Mouse (Mus musculus) liver (tissue): Measurements from ENCODE around the gene Glipr2.

Source experiments
- DNase-seq: peaks from one replicate; pipeline ENCODE4 v3.0.0-alpha.2; 2020; ENCODE audit warnings: mixed read lengths

Glipr2 gene

DNA sequence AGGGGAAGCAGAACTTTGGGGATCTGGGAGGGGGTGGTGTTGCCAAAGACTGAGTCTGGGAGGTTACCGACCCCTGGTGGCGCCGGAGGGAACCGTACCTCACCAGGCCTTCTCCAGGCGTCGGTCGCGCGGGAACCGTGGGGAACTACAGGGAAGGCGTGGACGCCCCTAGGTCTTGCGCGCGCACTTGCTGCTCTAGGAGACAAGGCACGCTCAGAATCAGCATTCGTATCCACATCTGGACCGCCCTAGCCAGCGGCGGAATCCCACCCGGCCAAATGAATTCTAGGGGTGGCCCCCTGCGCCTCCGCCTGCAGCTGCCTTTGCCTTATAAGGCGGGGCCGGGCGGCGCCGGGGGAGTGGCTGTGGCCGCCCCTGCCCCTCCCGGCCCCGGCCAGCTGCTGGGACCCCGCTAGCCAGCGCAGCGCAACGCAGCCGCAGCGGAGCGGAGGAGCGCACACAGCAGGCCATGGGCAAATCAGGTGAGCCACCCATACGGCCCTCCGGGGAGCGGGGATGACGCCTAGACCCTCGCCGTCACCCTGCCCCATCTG lies at the start of gene Glipr2:
Gene Glipr2, plus strand, starts transcription at position 110 of the 554 bp plus-strand sequence.
- DNase-seq, result peak; percentile 86

- no peak for DNase-seq
Observed at GRCm38 (mm10) chr4:43918221-43918620, 39.0 kb upstream of the Glipr2 start.

GRCm38 (mm10) chr4:43920602-43921001 lies 36.6 kb upstream of the Glipr2 start:
- DNase-seq, result no peak

DNA sequence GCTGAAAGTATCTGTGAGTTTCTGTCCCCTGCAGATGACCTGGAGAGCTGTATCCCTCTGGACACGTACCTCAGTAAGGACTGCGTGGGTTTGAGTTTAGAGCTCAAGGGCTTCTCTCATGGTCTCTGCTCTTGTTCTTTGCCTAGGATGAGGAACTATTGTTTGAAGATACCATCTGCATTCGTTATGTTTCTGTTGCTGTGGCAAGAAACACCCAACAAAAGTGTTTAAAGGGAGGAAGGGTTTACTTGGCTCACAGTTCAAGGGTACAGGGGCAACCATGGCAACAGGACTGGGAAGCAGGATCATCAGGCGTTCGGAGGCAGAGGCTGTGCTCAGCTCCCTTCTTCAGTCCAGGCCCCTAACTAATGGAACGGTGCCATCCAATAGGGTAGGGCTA lies 32.1 kb upstream of the Glipr2 start:
- DNase-seq, result no peak

GRCm38 (mm10) chr4:43925779-43926178 lies 31.4 kb upstream of the Glipr2 start:
- DNase-seq, result peak; percentile 86

DNA sequence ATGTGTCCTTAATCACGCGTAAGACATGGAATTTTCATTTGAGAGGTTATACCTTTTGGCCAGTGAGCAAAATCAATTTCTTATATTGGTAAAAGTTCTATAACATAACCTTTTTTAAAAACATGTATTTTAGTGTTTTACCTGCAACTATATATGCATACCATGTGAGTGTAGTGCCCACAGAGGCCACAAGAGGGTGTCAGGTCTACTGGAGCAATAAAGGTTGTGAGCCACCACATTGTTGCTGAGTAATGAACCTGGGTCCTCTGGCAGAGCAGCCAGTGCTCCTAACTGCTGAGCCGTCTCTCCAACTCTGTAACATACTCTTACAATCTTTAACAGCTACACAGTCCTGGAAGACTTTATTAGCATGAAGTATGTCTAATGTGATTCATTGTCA lies 29.4 kb upstream of the Glipr2 start:
- DNase-seq, result peak; percentile 67

GRCm38 (mm10) chr4:43931877-43932276 lies 25.3 kb upstream of the Glipr2 start:
- DNase-seq, result no peak

DNA sequence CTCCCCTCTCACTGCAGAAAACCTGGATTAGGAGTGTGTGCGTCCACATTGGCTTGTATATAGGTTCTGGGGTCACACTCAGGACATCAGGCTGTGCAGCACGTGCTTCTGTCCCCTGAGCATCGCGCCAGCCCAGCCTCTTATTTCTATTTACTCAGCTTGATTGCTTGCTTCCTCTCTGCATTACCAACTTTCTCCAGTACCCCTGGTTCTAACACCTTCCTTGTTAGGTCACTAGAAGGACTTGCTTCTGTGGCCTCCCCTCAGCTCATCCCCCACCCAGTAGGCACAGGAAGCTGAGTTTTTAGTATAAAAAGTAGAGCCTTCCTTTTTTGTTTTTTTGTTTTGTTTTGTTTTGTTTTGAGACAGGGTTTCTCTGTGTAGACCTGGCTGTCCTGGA lies 21.0 kb upstream of the Glipr2 start:
- no peak for DNase-seq

DNA sequence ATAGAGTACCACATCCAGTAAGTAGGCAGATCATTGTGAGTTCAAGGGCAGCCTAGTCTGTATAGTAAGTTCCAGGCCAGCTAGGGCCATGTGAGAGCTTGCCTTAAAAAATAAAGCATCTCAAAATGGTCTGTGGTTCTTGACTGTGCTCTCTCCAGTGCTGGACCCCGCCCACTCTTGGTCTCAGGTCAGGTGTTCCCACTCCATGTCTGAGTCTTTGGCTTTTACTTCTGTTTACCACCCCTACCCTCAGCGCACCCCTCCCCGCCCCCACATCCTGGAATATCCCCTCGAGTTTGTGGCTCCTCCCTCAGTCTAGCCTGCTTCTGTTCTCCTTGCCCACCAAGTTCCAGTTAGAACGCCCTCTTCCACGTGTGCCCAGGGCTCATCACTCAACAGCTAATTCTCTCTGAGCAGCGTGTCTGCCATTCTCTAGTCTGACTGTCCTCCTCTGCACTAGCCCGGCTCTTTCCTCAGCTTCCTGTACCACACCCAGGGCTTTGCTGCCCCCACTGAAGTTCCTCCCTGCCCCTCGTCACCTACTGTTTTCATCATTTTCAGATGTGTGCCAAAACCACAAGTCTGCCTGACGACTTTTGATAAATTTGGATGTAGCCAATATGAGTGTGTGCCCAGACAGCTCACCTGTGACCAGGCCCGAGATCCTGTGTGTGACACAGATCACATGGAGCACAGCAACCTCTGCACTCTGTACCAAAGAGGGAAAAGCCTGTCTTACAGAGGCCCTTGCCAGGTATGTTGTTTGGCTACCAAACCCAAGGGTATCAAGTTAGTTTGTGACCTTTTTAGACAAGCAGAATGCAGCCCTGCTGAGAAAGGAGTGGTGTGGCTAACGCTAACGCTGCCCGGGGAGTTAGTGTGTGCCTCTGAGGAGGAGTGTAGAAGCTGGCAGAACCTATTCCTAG lies 20.2 kb upstream of the Glipr2 start:
- peak; percentile 20 for DNase-seq

GRCm38 (mm10) chr4:43941315-43941714 lies 15.9 kb upstream of the Glipr2 start:
- DNase-seq, result no peak

DNA sequence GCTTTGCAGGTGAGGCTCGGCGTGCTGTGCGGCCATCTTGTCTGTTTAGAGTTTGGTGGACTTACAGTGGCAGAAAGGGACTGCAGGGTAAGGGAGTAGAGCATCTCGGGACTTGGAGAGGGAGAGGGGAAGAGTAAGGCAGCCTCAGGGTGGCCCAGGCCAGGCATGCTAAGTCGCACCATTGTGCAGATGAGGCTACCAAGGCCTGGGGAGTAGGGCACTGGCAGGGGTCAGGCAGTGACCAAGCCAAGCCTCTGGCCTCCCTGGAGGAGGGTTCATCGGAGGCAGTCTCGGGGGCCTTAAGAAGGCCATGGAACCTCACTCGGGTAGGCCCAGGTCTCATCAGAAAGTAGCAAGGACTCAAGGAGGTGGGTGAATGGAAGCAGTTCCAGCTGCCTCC lies 14.8 kb upstream of the Glipr2 start:
- DNase-seq, result no peak

DNA sequence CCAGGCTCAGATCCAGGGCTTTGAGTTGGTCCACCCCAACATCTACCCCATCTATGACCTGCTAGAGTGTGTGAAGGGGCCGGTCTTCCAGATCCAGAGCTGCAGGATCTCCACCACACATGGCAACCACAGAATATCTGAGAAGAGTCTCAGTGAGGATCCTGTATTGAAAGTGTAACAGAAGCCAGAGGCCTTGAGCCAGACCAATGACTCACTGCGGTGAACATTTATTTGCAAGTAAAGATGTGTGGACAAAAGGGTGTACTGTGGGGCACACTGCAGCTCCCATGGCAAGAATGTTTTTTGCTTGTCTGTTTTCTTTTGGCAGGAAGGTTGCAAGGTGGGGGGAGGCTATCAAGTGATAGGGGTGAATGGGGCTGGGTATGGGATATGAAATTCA lies 9.6 kb upstream of the Glipr2 start:
- DNase-seq, result no peak

- DNase-seq, result peak; percentile 70
Observed at GRCm38 (mm10) chr4:43957846-43958461, 753 bp downstream of the Glipr2 start.

DNA sequence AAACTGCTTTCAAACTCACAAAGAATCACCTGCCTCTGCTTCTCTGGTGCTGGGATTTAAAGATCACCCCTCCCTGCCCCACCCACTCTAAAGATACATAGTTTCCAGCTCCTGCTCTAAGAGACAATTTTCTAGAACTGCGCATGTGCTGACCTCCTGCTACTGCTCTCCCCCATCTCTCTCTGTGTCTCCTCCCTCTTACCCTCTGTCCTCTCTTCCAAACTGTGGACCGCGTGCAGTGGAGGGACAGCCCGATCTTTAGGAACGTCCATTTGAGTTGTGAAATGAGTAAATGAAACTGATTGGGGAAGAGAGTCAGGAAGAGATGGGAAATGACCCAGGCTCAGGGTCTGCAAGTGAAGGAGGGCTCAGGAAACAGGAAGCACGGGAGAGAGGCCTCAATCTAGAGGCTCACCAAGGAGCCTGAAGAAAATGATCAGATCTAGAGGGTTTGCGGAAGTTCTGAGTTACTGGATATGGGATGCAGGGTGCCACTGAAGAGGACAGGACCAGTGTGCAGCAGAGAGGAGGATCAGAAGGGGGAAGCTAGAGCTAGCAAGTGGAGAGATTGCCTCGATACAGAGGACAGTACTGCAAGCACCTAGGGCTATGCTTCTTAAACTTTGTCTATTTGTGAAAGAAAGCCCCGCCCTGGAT lies 2.5 kb downstream of the Glipr2 start:
- DNase-seq, result peak; percentile 44

DNA sequence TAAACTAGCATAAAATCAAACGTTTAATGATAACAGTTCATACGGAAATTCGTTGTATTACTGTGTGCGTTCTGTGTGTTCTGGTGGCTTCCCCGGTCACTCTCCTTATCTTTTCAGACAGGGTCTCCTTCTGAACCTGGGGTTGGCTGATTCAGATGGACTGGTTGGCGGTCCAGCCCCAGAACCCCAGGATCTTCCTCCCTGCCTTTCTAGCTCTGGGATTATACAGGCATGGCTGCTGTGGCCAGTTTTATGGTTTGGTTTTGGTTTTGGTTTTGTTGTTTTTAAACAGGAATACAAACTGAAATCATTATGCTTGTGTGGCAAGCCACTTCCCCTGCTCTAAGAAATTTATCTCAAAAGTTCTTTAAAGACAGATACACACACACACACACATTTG lies 3.0 kb downstream of the Glipr2 start:
- peak; percentile 67 for DNase-seq

DNA sequence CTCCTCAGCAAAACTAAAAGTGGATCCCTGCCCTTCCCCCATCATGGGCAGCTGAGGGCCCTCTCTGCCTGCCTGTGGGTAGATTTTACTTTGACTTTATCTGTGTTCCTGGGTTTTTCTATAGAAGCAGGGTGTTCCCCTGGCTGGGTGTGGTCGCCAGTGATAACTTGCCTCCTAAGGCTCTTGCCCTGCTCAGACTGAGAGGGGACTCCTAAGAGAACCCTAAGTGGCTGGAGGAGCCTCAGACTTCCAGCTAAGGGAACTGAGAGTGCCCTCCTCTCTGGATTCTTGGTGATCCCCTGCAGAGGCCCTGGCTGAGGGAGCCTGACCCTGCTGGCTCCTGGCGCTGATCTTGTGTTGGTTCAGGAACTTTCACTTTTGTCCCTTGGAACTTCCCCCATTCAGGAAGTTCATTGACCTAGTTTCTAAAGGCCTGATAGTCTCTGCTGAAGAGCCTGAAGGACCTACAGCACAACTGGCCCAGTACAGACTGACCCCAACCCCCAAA lies 7.2 kb downstream of the Glipr2 start:
- DNase-seq, result peak; percentile 84

DNA sequence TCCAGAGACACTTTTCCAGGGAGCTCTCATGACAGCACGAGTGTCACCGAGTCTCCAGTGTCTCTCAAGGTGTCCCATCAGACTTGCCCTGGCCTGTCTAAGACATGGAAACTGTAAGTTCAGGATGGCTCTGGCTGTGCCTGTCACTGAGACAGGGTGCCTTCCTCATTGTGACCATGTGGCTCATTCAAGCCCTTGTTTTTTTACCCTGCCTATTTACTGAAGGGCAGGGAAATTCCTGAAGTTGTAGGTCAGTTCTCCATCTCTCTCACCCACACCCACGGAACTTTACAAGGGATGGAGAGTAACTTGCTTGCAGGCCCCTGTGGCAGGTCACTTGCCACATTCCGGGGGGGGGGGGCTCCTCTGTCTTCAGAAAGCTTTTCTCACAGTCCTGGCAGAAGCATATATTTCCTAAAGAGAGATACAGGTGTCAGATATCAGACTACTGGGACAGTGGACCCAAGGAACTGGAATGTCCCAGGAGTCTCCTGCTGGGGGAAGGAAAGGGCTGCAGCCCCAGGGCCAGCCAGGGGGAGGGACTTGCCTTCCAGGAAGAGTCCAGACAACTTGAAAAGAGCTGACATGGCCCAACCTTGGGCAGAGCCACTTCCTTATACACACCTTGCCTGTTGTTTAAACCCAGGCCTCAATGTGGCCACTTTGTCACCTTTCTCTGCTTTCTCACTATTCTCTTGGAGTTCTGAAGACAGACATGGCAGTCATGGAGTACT lies 7.9 kb downstream of the Glipr2 start:
- DNase-seq, result peak; percentile 28

DNA sequence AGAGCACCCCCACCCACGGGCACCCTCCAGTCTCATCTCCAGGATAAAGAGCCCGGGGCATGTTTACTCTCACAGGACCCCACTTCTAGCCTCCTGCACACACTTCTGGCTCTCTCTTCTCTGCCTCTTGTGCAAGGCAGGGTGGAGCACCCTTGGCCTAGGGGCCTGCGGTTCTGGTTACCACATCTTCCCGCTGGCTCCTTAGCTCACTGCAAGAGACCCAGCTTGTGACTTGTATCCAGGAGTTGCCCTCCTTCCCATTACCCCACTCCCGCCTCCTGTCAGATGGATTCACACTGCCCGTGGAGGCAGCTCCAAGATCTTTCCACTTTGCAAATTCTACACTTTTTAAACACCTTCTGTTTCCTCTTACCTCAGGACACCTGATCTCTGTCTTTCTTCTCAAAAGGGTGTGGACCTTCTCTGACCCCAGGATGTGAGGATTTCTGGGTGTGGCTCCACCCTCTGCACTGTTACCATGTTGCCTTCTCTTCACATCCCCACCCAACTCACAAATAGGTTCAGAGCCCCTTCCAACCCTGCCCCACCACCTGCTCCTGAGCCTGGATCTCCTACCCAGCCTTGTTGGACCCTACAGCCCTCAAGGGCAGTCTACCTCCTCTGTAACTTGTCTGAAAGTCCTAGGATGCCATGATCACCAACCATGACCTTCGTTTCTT lies 8.8 kb downstream of the Glipr2 start:
- DNase-seq, result peak; percentile 41

- no peak for DNase-seq
Observed at GRCm38 (mm10) chr4:43968650-43969049, 11.4 kb downstream of the Glipr2 start.

DNA sequence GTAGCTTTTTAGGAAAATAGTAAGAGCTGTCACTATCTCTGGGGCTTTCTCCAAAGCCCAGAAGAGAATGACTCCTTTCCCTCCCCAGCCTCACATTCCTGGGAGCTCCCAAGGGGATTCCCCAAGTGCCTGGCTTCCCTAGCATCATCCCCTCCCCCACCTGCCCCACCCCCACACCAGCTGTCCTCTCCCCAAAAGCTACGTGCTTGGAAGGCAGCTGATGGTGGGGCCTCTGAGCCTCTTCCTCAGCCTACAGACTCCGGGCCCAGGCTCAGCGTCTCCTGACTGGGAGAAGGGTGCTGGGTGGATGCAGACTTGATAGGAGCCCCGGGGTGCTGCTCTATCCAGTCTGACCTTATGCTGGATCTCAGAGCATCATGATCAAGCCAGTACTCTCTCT lies 12.2 kb downstream of the Glipr2 start:
- peak; percentile 41 for DNase-seq

DNA sequence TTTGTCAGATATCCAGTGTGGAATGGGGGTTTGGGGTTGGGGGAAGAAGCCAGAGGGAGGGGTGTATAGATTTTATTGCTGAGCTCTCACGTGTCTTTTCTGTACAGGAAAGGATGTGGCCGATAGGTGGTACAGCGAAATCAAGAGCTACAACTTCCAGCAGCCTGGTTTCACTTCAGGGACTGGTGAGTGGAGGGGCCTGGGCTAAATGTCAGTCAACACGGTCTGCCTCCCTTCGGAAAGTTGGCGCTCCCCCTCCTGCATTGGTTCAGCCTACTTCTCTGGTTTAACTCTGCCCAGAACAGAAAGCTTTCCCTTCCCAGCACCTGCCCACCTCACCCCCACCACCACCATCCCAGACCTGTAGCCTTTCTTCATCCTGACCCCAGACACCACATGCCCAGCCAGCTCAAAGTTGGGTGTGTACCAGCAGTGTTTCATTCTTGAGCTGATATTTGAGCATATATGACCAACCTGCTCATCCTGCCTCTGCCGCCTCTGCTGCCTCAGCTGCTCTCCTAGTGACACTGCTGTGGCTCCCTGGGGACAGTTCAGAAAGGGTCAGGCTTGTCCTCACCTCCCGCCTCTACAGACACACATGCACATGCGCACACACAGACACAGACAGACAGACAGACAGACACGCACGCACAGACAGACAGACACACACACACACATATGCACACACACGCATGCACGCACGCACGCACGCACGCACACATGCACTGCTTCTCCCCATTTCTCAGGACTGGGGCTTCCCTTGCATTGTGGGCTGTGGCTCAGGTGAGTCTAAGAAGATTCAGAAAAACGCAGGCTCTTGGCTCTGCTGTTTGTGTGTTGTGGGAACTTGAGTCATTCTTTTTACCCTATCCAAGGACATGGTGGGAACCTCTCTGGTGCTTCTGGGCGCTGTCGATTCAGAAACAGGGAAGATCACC lies 13.5 kb downstream of the Glipr2 start:
- no peak for DNase-seq
